31 mouse cellular contexts compared by ENCODE assay signal in genomic region chr5:149998311-149998710, GRCm38 (mm10). TPM values are rescaled to one million over a fixed set of nuclear protein-coding genes. Genes with fewer than 3 reads are reported as not detected.
DNase-seq lines count a peak whose midpoint lies in the region; ATAC-seq and TF ChIP-seq lines count a peak whose summit lies in the region.
"Had no signal": no experiment of that assay in that cellular context is flagged by ENCODE, and none has a peak within 500 bp of the region (broad histone marks: within the 10 kb centered on the region; RNA-seq: fewer than 3 reads in every experiment).

No protein-coding gene starts in this region.

- 81% methylated on average over 7 of the region's 7 CpGs for WGBS in heart, embryonic 10.5 days
- 53% methylated on average over 7 of the region's 7 CpGs for WGBS in stomach, postnatal 0 days

- H3K9me3 ChIP-seq in heart, embryonic 10.5 days = no peaks in the 10 kb centered on the region; the same call in 1 of the 2 replicates
- no peaks in the 10 kb centered on the region for H3K9me3 ChIP-seq in stomach, postnatal 0 days (ENCODE audit: control insufficient read depth, low read length)
- H3K9me3 ChIP-seq: intestine, embryonic 15.5 days had no signal

- no peaks in the 10 kb centered on the region for H3K27me3 ChIP-seq in heart, embryonic 10.5 days (ENCODE audit: insufficient read depth, poor library complexity, severe bottlenecking)
- H3K27me3 ChIP-seq in stomach, postnatal 0 days (ENCODE audit: control insufficient read depth, insufficient read depth, low read length) = no peaks in the 10 kb centered on the region
- H3K27me3 ChIP-seq: CH12.LX; embryonic facial prominence, embryonic 12.5 days; embryonic facial prominence, embryonic 15.5 days; heart, embryonic 13.5 days; hindbrain, embryonic 13.5 days; intestine, embryonic 15.5 days had no signal

- H3K4me3 ChIP-seq in heart, embryonic 10.5 days = no peak overlapping the region
- H3K4me3 ChIP-seq in stomach, postnatal 0 days (ENCODE audit: low read depth, low read length) = no peak overlapping the region
- H3K4me3 ChIP-seq: embryonic facial prominence, embryonic 12.5 days; embryonic facial prominence, embryonic 15.5 days; gastrocnemius, adult 2 months; heart, embryonic 13.5 days; hindbrain, embryonic 13.5 days; intestine, embryonic 15.5 days had no signal

- no peak overlapping the region for H3K9ac ChIP-seq in stomach, postnatal 0 days (ENCODE audit: low read length)
- H3K9ac ChIP-seq: embryonic facial prominence, embryonic 12.5 days; embryonic facial prominence, embryonic 15.5 days; forebrain, postnatal 0 days; heart, embryonic 13.5 days; hindbrain, embryonic 13.5 days; intestine, embryonic 15.5 days had no signal

- no peak for TF ChIP-seq CTCF in stomach, postnatal 0 days (IDR thresholded peaks at IDR 0.05; ENCODE audit: low read depth)

- H3K36me3 ChIP-seq in heart, embryonic 10.5 days = no peaks in the 10 kb centered on the region
- H3K36me3 ChIP-seq in stomach, postnatal 0 days (ENCODE audit: control insufficient read depth, insufficient read depth, low read length) = no peaks in the 10 kb centered on the region
- H3K36me3 ChIP-seq: embryonic facial prominence, embryonic 12.5 days; embryonic facial prominence, embryonic 15.5 days; G1E; heart, embryonic 13.5 days; hindbrain, embryonic 13.5 days; intestine, embryonic 15.5 days had no signal

- no peak overlapping the region for H3K27ac ChIP-seq in heart, embryonic 10.5 days
- H3K27ac ChIP-seq in stomach, postnatal 0 days (replicated peaks) = no peak overlapping the region
- H3K27ac ChIP-seq: embryonic facial prominence, embryonic 12.5 days; embryonic facial prominence, embryonic 15.5 days; gastrocnemius, adult 2 months; heart, embryonic 13.5 days; hindbrain, embryonic 13.5 days; intestine, embryonic 15.5 days had no signal

- no peak for TF ChIP-seq EP300 in stomach, postnatal 0 days (optimal IDR thresholded peaks at IDR 0.05)

- ATAC-seq in stomach, postnatal 0 days (ENCODE audit: low FRiP score, low TSS enrichment) = peak; percentile 67
- ATAC-seq: forebrain, embryonic 14.5 days; forebrain, postnatal 0 days; hindbrain, embryonic 16.5 days; intestine, embryonic 15.5 days had no signal

- DNase-seq in heart, embryonic 10.5 days (ENCODE audit: low spot score) = peak; percentile 42
- DNase-seq in heart, adult 11 months = no peak
- DNase-seq in Muller cell, postnatal 12 days (ENCODE audit: inconsistent ontology term) = peak; percentile 58
- DNase-seq in ZHBTc4 (ENCODE audit: low read depth, low spot score) = peak; percentile 30
- DNase-seq in stomach, postnatal 0 days (ENCODE audit: low spot score) = no peak
- DNase-seq in yolk sac, embryonic 10.5 days (ENCODE audit: low spot score) = no peak
- no peak for DNase-seq in adrenal gland, postnatal 36 days
- DNase-seq: adrenal gland, postnatal 10 days; B cell, adult 2 months; cerebellum, adult 11 months; cerebellum, adult 2 months; cerebellum, adult 9-11 months; cerebellum, postnatal 25 days; embryo, embryonic 11 days; forebrain, postnatal 0 days; gastrocnemius, adult 2 months; gastrocnemius, postnatal 14 days; heart, adult 18-20 months; heart, postnatal 14 days; heart, postnatal 4 days had no signal

- no peak overlapping the region for H3K4me2 ChIP-seq in stomach, postnatal 0 days (replicated peaks; ENCODE audit: low read depth)
- H3K4me2 ChIP-seq: embryonic facial prominence, embryonic 12.5 days; embryonic facial prominence, embryonic 15.5 days; heart, embryonic 13.5 days; hindbrain, embryonic 13.5 days; intestine, embryonic 15.5 days had no signal

- H3K4me1 ChIP-seq in heart, embryonic 10.5 days = no peaks in the 10 kb centered on the region
- no peaks in the 10 kb centered on the region for H3K4me1 ChIP-seq in stomach, postnatal 0 days (replicated peaks; ENCODE audit: control insufficient read depth, insufficient read depth)
- H3K4me1 ChIP-seq: embryonic facial prominence, embryonic 12.5 days; embryonic facial prominence, embryonic 15.5 days; heart, embryonic 13.5 days; hindbrain, embryonic 13.5 days; intestine, embryonic 15.5 days had no signal

RNA-seq across cellular contexts. Expression of gene Rxfp2, which starts 20.2 kb away (rescaled TPM):
- 0.36 and 0.59 TPM in 2 replicates for polyA plus RNA-seq in heart, embryonic 10.5 days (2016; fragmentation: Nextera tagmentation; extraction: Ambion mirVana)
- 0.06 and 0.15 TPM in 2 replicates for polyA plus RNA-seq in stomach, postnatal 0 days (2015; fragmentation: Nextera tagmentation; extraction: Ambion mirVana)
- total RNA-seq in adrenal gland, postnatal 36 days (2021) = not detected
- total RNA-seq: adrenal gland, adult 18-20 months; adrenal gland, postnatal 10 days; CH12.LX; common myeloid progenitor, adult 5-6 weeks; gastrocnemius, adult 2 months; gastrocnemius, postnatal 14 days; heart, adult 18-20 months; heart, postnatal 14 days; heart, postnatal 4 days had no signal
- polyA plus RNA-seq: G1E had no signal

Comparison
In these comparisons a context has a peak if more than half of its experiments do, and no peak if none do; other contexts are left out.
1. DNase-seq: peak in heart, embryonic 10.5 days (single experiment), Muller cell, postnatal 12 days (single experiment) and ZHBTc4 (single experiment); none in heart, adult 11 months (single experiment), stomach, postnatal 0 days (single experiment), yolk sac, embryonic 10.5 days (single experiment) and adrenal gland, postnatal 36 days (0 of 2).